Mouse (Mus musculus) natural killer cell, adult 2 months (primary cell): ENCODE results near the gene Olfr329-ps.
"Not testable (repeated sequence)": the region's sequence is repeated elsewhere in the genome, so short reads cannot be mapped to it uniquely, and the experiment has no call there.

Experiments
- DNase-seq, 2 experiments: peaks; one replicate each; pipeline ENCODE4 v3.0.0; 2022; ENCODE audit warnings: low spot score in 2 of 2

Olfr329-ps gene

DNA sequence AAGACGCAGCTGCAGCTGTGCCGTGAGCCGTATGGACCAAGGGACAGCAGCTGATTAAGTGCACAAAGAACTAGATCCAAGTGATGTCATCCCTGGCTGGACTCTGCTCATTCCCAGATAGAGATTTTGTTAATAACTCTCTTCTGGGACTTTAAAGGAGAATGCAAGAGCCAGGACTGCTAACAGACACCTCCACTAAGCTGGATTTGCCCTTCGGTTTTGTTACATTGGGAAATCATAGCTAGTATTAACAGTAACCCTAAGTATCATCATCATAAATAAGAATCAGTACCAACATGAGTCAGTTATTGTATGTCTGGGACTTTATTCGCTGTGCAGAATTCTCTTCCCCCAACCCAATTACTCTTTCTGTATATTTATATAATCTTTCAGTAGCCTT lies at the start of gene Olfr329-ps:
TSS of gene Olfr329-ps (minus strand) at position 101 of the 400 bp plus-strand sequence.
- no peak for DNase-seq

DNA sequence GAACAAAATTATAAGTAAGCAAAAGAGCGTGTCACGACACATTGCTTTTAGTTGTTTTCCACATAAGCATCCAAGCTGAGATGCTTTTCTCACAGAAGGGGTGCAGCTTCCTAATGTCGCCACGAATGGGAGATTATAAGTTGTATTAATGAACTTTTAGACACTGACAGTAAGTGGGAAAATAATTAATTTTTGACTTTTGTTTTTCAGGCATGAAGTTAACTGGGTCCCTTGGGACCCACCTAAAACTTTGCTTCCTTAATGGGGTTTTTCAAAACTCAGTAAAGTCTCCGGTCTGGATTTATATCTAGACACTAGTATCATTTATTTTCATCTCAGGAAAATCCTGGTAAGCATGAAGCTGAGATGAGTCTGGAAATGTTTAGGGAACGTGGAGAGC lies 48.6 kb upstream of the Olfr329-ps start, which contains the start of gene Olfr324:
TSS of gene Olfr324 (plus strand) at position 301 of the 400 bp plus-strand sequence.
- DNase-seq: no peak

DNA sequence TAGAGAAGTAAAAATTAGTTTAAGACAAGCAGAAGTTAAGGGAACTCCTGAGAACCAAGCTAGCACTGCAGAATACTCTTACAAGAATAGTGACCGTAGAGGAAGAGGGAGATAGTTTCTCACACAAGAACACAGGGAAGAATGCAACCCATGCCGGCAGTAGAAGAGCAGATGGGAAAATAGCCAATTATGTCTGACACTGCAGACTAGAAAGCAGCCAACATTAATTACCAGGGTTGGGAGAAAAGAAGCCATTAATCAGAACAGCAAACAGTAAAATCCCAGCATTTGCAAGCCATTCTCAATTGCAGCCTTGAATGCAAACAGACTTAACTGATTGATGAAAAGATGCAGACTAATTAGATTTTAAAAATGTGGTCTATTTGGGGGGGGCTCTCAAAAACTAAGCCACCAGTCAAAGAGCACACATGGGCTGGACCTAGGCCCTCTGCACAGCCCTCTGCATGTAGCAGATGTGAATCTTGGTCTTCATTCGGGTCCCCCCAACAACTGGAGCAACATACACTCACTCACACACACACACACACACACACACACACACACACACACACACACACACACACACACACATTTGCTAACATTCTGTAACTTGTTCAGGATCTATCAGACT lies 42.5 kb upstream of the Olfr329-ps start:
- no peak for DNase-seq

DNA sequence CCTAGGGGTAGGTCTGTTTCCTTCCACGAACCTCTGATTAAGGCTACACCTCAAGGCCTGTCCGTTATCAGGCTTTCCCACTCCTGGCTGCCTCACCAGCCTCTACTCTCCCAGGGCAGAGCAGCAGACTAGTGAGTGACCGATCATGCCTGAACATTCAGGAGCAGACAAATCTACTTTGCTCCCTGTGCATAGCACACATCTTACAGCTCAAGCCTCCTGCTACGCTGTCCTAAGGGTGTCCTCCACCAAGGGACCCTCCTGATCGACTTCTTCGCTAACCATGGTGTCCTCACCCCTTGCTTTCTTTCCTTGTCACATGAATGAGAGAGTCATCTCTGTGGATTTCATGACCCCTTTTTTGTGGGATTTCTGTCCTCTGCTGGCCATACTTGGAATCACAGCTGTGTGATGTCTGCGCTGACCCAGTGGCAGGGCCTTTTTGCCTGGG lies 41.7 kb upstream of the Olfr329-ps start:
- peak; percentile 5 to 31 for DNase-seq

DNA sequence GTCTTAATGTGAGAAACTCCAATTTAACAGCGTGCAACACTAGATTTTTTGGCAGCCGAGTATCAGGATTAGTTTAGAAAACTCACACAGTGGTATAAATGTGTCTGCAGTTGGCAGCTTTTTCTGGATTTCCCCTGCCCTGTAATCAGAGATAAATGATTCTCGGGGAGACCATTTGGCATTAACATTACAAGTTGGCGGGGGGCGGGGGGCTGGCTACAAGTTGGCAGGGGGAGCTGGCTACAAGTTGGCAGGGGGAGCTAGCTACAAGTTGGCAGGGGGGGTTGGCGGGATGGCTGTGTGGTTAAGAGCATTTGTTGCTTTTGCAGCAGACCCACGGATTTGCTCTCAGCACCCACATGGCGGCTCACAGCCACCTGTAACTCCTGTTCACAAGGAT lies 32.4 kb upstream of the Olfr329-ps start:
- DNase-seq: no peak

DNA sequence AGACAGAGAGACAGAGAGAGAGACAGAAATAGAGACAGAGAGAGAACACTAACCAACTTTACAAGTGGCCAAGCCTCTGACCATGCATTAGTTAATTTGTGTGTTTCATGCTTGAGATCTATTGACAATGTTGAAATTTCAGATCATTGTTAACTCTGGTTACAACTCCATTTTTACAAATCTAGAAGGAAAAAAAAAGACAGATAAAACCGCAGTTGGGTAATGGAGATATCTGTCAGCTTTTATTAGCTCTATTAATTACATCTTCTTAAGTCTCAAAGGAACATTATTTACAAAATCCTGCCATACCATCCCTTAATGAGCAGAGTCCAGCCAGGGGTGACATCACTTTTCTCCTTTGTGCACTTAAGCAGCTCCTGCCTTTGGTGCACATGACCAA lies 31.2 kb upstream of the Olfr329-ps start, which contains the start of gene Olfr325:
TSS of gene Olfr325 (plus strand) at position 301 of the 400 bp plus-strand sequence.
- no peak for DNase-seq

DNA sequence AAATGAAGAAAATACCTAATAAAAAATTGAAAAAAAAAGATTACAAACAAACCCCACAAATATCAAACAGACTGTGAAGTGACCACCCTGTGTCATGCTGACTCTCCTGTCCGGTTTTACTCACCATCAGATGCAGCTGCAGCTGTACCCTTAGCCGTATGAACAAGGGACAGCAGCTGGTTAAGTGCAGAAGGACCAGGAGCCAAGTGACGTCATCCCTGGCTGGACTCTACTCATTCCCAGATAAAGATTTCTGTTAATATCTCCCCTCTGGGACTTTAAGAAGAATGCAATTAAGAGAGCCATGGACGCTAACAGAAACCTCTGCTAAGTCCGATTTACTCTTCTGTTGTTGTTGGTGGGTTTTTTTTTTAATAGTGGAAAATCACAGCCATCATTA lies 24.2 kb upstream of the Olfr329-ps start, which contains the start of gene Olfr224:
TSS of gene Olfr224 (minus strand) at position 149 of the 400 bp plus-strand sequence.
- no peak for DNase-seq

DNA sequence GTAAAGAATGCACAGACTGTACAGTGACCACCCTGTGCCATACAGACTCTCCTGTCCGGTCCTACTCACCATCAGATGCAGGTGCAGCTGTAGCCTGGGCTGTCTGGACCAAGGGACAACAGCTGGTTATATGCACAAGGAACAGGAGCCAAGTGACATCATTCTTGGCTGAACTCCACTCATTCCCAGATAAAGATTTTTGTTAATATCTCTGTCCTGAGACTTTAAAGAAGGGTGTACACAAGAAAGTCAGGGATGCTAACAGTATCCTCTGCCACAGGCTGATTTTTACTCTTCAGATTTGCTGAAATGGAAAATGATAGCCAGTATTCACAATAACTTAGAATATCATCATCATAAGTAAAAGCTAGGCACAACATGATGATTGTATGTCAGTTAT lies 9.3 kb upstream of the Olfr329-ps start, which contains the start of gene Olfr328:
TSS of gene Olfr328 (minus strand) at position 101 of the 400 bp plus-strand sequence.
- DNase-seq: no peak

DNA sequence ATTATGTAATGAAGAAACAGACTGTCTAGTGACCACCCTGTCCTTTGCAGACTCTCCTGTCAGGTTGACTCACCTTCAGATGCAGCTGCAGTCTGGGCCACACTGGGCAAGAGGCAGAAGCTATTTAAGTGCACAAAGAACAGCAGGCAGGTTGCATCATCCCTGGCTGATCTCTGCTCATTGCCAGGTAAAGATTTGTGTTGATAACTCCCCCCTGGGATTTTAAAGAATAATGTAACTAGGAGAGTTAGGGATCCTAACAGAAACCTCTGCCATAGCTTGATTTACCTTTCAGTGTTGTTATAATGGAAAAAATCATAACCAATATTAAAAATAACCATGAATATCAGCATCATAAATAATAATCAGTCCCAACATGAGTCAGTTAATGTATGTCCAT lies 11.5 kb downstream of the Olfr329-ps start, which contains the start of gene Olfr330:
TSS of gene Olfr330 (minus strand) at position 101 of the 400 bp plus-strand sequence.
- DNase-seq: not testable (repeated sequence)

DNA sequence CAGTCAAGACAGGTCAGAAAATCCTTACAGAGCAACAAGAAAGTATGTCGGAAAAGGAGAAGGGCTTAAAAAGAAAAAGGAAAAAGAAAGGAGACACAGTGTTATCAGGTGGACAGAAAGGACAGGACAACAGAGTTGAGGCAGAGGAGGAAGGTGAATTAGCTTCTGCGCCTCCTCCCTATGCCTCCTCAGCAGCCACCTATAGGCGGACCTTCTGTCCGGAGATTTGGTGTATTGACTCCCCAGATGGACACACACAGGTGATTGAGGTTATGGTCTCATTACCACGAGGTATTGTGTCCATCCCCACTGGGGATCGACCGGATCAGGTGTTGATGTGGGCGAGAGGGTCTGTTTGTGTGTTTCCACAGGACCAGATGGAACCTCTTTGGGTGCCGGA lies 26.5 kb downstream of the Olfr329-ps start:
- peak in 1 of 2 experiments; percentile 5 for DNase-seq

DNA sequence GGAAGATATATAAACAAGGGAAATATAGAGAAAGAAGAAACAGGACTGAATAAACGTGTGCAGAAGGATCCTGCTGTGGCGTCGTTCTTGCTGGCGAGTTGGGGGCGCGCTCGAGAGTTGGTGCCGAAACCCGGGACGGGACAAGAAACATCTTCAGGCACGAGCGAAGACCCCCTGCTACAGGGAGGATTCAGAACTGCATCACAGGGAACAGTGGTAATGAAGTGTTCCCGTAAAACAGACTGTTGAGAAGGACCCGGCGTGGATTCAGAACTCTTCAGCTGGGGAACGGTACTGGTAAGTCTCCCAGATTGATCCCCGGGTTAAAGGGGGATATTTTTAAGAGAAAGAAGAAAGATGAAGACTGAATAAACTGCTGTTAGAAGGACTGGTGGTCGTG lies 27.3 kb downstream of the Olfr329-ps start:
- DNase-seq: peak; percentile 14 to 48

DNA sequence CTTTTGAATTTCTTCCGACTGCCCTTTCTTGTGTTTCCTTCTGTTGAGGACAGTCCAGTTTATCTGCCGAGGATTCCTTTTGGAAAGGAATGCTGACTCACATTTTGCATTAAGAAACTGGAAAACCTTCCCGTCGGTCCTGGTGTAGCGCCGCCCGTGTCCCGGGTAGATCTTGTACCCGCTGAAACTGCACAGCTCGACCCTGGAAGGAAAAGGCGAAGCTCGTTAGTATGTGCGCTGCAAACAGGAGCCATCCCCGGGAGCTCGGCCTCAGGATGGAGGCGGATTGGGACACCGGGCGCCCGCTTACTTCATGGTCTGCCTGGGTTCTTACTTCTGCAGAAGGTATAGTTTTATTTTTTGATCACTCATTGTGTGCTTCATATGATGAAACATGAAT lies 37.2 kb downstream of the Olfr329-ps start:
- DNase-seq: not testable (repeated sequence)

DNA sequence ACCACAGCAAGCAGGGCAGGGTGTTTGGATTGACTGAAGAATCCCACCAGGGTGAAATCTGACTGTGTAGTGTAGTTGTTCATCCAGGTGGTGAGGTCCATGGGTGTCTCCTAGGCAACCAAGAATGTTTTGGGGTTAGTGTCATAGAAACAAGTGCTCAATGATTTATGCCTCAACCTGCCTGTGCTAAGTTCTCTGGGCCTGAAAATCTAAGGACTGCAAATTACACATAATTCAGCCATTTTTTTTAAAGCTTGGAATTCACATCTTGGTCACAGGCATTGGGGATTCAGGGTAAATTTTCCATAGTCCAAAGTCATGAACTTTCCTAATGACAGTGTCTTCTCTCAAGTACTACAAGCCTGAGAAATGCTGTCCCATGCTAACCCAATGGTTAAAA lies 43.8 kb downstream of the Olfr329-ps start, which contains the start of gene Olfr331:
TSS of gene Olfr331 (minus strand) at position 101 of the 400 bp plus-strand sequence.
- not testable (repeated sequence) for DNase-seq

DNA sequence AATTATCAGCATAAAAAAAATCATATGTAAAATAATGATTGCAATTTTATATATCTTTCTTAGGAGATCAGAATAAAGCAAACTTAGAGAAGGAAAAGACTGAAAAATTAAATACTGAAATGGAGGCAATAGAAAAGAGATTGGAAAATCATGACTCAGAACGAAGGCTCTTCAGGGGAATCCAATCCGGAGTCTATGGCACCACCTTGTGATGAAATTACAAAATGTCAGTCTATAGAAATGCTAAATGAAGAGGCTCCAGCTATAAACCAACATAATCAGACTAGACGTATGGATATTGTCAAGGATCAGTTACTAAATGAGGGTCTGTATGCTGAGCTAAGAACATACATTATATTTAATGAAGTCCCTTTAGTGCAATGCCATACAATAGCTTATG lies 46.9 kb downstream of the Olfr329-ps start:
- no peak for DNase-seq

DNA sequence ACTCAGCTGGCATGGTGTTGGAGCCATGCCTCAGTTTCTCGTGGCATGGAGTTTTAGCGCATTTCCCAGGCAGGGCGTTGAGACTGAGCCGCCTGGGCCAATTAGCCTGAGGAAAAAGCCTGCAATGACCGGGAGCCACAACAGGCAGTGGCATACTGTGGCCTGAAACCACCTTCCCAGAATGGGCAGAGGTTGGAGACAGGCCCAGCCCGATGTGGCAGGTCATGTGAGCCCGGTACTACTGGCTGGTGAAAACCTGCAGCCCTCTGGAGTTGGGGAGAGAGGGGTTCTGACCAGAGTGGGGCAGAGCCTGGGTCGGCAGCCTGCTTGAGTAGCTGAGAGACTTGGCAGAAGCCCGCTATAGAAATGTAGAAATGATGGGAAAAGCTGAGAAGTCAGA lies 47.5 kb downstream of the Olfr329-ps start:
- DNase-seq: no peak

DNA sequence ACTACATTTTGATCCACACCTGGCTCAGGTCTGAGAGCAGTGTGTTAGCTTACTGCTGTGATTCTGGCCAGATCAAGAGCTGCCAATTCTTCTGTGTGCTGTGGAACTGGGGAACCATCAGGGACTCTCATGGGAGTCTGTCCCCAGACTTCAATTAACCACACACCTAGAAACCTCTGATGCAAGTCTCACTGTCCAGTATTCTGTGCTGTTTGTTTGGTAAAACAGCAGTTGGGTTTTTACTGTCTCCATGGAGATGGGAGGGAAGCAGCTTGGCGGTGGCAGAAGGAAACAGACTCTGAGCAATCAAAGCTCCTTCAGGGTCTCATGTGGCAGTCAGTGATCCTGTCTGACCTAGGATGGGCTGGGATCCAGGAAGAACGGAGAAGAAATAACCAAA lies 53.8 kb downstream of the Olfr329-ps start, which contains the start of gene Olfr332:
TSS of gene Olfr332 (minus strand) at position 101 of the 400 bp plus-strand sequence.
- no peak for DNase-seq
